Mouse (Mus musculus): ENCODE measurements around the gene Smim17. TPM values are rescaled to one million over a fixed set of nuclear protein-coding genes. Genes with fewer than 3 reads are reported as not detected.

Gene Smim17
- polyA plus RNA-seq, 1 experiment = not detected

Other genes starting within 250 kb of the Smim17 start
- 58.2 and 62.9 TPM in 2 replicates for gene Zfp787, start 242.7 kb upstream of the Smim17 start, polyA plus RNA-seq (2012; rRNA removed)
- gene Zfp444, start 226.5 kb upstream of the Smim17 start, polyA plus RNA-seq (2012; rRNA removed) = 73.1 and 78.6 TPM in 2 replicates
- gene Galp, start 201.6 kb upstream of the Smim17 start, polyA plus RNA-seq (2012; rRNA removed) = 0.32 TPM in 1 of 2 replicates, not detected in the other
- not detected in 2 replicates for gene Zscan5b, start 176.4 kb upstream of the Smim17 start, polyA plus RNA-seq (2012; rRNA removed)
- not detected in 2 replicates for gene Epp13, start 146.0 kb upstream of the Smim17 start, polyA plus RNA-seq (2012; rRNA removed)
- 2.4 and 2.9 TPM in 2 replicates for gene Zfp667, start 112.1 kb upstream of the Smim17 start, polyA plus RNA-seq (2012; rRNA removed)
- gene Zfp583, start 67.4 kb upstream of the Smim17 start, polyA plus RNA-seq (2012; rRNA removed) = 0.82 and 0.99 TPM in 2 replicates
- gene Gm3854, start 55.0 kb upstream of the Smim17 start, polyA plus RNA-seq (2012; rRNA removed) = 0.18 and 0.22 TPM in 2 replicates
- gene Zfp78, start 35.4 kb upstream of the Smim17 start, polyA plus RNA-seq (2012; rRNA removed) = 0.50 and 0.53 TPM in 2 replicates
- gene Zfp28, start 15.4 kb upstream of the Smim17 start, polyA plus RNA-seq (2012; rRNA removed) = 1.4 and 2.4 TPM in 2 replicates
- 0.04 TPM in 1 of 2 replicates, not detected in the other for gene Gm20715, start 11.6 kb downstream of the Smim17 start, polyA plus RNA-seq (2012; rRNA removed)
- 0.09 and 0.13 TPM in 2 replicates for gene Olfr1344, start 40.0 kb downstream of the Smim17 start, polyA plus RNA-seq (2012; rRNA removed)
- gene Olfr1336, start 57.5 kb downstream of the Smim17 start, polyA plus RNA-seq (2012; rRNA removed) = not detected in 2 replicates
- not detected in 2 replicates for gene Olfr1346, start 68.4 kb downstream of the Smim17 start, polyA plus RNA-seq (2012; rRNA removed)
- gene Olfr5, start 88.2 kb downstream of the Smim17 start, polyA plus RNA-seq (2012; rRNA removed) = not detected in 2 replicates
- gene Olfr1347, start 101.0 kb downstream of the Smim17 start, polyA plus RNA-seq (2012; rRNA removed) = not detected in 2 replicates
- not detected in 2 replicates for gene Olfr1348, start 110.0 kb downstream of the Smim17 start, polyA plus RNA-seq (2012; rRNA removed)
- 0.27 and 0.28 TPM in 2 replicates for gene Olfr1349, start 124.2 kb downstream of the Smim17 start, polyA plus RNA-seq (2012; rRNA removed)
- not detected in 2 replicates for gene Olfr1350, start 166.1 kb downstream of the Smim17 start, polyA plus RNA-seq (2012; rRNA removed)